Mouse (Mus musculus) heart, postnatal 14 days (tissue): ENCODE measurements at regions not wholly inside any gene's neighbourhood (a gene's known extent, or its start where the extent isn't known, plus 50 kb on each side); places are given as distances from the start of the nearest gene placed in this dataset.
A peak's percentile ranks its signal among the peaks of the same experiment; 100 is the strongest.

Experiments used
- DNase-seq, 2 experiments: peaks; one replicate each; pipeline ENCODE4 v3.0.0; 2021 to 2022
- intact Hi-C: fragments of 180-260 bp; cut with DNase I; formaldehyde crosslinking; loops from one replicate; pipeline ENCODE4 v1.15.1; 2025

- intact Hi-C loops, result no loop called here
- DNase-seq, result no peak
Observed at GRCm38 (mm10) chr15:38569011-38569640, 1143.8 kb downstream of the 4930447A16Rik start.

DNA sequence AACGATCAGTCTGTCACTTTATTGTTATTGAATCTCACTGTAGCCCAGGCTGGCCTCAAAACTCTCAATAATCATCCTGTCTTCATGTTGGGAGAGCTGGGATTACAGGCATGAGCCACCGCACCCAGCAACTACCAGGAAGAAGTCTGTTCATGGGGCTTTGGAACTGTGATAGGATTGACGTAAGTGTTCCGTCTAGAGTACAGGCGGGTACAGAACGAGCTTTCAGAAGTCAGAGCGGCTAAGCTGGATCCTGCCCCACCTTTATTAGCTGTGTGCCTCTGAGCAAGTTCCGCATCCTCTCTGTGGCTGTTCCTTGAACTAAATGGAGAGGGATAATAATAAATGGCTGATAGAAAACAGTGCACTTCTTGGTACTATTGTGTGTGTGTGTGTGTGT, 1144.8 kb downstream of the 4930447A16Rik start:
- intact Hi-C loops, result no loop called here

DNA sequence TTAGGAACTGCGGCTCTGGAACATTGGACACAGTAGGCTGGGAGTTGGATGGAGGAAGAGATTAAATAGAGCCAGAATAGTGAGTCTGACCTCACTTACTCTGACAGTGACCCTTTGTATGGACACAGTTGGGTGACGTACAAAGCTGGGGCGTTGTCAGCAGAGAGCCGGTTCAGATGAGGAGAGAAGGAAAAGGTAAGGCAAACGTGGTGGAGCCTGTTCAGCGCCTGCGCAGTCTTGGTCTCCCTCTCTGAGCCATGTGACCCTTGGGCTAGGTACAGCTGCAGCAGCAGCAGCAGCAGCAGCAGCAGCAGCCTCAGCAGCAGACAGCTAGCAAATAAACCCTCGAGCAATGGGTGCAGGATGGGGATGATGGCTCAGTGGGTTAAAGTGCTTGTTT, 1145.4 kb downstream of the 4930447A16Rik start:
- DNase-seq, result no peak
- intact Hi-C loops, result no loop called here

More for the DNA sequence above, 1144.8 kb downstream of the 4930447A16Rik start:
- DNase-seq, result no peak

- no peak for DNase-seq
- intact Hi-C loops, result no loop called here
Observed at GRCm38 (mm10) chr15:38572652-38573051, 1147.3 kb downstream of the 4930447A16Rik start.

GRCm38 (mm10) chr15:38574447-38574846, 1149.1 kb downstream of the 4930447A16Rik start:
- no peak for DNase-seq
- intact Hi-C loops, result no loop called here

DNA sequence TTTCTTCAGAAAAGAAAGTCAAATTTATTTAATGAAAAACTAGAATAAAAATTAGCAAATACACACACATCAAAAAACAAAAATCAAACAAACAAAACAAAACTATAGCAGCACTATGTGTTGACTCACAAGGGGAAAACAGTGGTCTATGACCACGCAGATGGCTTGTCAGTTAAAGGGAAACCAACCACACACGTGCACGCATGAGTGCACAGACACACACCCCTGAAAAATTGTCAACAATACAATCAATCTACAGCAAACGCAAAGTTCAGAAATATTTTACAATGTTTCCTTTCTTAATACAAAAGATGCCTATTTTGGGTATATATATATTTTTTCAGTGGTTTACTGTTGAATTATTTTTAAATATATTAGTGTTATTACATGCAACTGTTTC, 1149.9 kb downstream of the 4930447A16Rik start:
- intact Hi-C loops, result no loop called here
- DNase-seq, result no peak

DNA sequence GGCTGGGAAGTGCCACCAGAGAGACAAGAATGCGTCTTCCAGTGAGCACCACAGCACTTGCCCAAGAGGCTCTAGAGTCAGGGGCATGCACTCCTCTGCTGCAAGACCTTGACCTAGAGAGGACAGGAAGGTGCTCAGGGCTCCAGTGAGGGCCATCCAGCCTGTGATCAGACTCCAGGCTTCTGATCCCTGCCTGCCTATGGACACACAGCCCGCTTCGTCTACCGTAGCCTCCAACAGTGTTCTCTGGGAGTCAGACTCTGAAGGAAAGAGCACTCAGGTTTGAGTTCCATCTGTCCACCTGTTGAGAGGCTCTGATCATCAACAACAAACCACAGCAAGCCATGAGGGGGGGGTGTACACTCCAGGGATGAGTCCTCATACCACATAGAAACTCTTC, 1152.3 kb downstream of the 4930447A16Rik start:
- intact Hi-C loops, result no loop called here

GRCm38 (mm10) chr15:38579481-38579880, 1154.1 kb downstream of the 4930447A16Rik start:
- no peak for DNase-seq
- intact Hi-C loops, result no loop called here

More for the DNA sequence above, 1152.3 kb downstream of the 4930447A16Rik start:
- DNase-seq, result no peak

DNA sequence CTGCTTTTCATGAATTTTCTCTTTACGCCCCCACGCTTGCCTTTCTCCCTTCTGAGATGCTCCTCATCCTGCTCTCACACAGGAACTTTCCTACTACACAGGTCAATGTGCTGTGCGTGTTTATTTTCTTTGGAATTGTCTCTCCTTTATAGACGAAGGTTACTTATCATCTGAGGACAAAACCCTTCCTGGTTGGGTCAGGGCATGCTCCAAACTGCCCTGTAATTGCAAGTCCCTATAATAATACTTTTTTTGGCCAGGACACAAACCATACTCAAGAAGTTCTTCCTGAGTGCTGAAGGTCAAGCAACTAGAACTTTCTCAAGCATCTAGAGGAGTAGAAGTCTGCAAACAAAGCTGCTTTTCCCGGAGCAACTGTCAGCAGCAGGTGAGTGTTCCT, 1158.1 kb downstream of the 4930447A16Rik start:
- no peak for DNase-seq
- intact Hi-C loops, result no loop called here

- intact Hi-C loops, result no loop called here
- DNase-seq, result no peak
Observed at GRCm38 (mm10) chr15:38584425-38584824, 1159.1 kb downstream of the 4930447A16Rik start.

GRCm38 (mm10) chr15:38585610-38586009, 1160.3 kb downstream of the 4930447A16Rik start:
- DNase-seq, result no peak
- intact Hi-C loops, result no loop called here

GRCm38 (mm10) chr15:38586594-38586993, 1161.2 kb downstream of the 4930447A16Rik start:
- intact Hi-C loops, result no loop called here

GRCm38 (mm10) chr15:38588268-38588667, 1162.9 kb downstream of the 4930447A16Rik start:
- intact Hi-C loops, result no loop called here
- DNase-seq, result no peak

More at GRCm38 (mm10) chr15:38586594-38586993, 1161.2 kb downstream of the 4930447A16Rik start:
- DNase-seq, result no peak

- intact Hi-C loops, result no loop called here
- no peak for DNase-seq
Observed at GRCm38 (mm10) chr15:38589010-38589409, 1163.7 kb downstream of the 4930447A16Rik start.

GRCm38 (mm10) chr15:38589675-38590074, 1164.3 kb downstream of the 4930447A16Rik start:
- intact Hi-C loops, result no loop called here
- DNase-seq, result no peak

DNA sequence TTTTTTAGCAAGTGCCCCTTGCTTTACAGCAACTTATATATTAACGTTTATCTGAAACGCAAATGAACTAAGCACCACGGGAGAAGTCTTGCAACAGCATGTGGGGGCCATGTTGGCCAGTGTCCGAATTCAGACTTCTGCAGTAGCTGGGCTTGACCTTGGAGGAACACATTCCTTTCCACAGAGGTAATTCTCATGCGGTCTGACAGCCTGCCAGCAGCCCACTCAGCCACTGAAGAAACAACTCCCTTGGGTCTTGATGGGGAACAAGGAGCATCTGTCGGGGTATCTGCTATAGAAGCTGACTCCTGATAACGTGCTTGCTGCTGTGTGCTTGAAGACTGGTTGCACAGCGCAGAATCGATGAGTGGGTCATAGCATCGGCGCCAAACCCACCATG, 1168.7 kb downstream of the 4930447A16Rik start:
- DNase-seq, result peak; percentile 71 to 72
- intact Hi-C loops, result no loop called here

- intact Hi-C loops, result no loop called here
- DNase-seq, result no peak
Observed at GRCm38 (mm10) chr15:38594747-38595146, 1169.4 kb downstream of the 4930447A16Rik start.

DNA sequence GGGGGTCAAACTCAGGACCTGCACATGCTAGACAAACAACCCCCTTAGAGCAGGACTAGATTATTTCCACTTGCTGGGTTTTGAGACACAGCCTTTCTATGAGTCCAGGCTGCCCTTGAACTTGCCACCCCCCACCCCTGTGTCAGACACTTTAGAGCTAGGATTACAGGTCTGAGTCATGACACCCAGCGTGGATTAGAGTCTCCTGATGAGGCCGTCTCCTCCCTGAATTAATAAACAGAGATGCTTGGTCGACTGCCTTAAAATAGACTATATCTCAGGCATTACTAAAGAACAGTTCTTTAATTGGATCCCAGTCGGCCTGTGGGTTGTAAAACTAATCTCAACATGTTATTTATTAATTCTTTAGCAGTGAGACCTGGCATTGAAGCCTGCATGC, 1170.5 kb downstream of the 4930447A16Rik start:
- no peak for DNase-seq

DNA sequence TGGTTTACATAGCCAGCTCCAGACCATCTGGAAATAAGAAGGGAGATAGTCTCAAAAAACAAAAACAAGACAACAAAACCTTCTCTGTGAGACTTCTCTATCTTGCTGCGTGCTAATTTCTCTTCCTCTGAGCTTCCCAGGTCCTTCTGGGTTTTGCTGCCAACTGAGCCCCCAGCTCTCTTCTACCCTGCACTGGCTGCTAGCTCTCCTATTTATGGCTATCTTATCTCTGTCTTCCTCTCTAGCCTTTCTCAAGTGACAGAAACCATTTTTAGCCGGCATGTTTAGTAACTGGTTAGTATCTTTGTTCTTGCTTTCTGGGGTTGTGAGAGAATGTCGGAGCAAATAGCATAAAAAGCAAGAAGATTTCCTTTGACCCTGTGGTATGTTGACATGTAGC, 1172.1 kb downstream of the 4930447A16Rik start:
- no peak for DNase-seq
- intact Hi-C loops, result no loop called here

More for the DNA sequence above, 1170.5 kb downstream of the 4930447A16Rik start:
- intact Hi-C loops, result no loop called here

DNA sequence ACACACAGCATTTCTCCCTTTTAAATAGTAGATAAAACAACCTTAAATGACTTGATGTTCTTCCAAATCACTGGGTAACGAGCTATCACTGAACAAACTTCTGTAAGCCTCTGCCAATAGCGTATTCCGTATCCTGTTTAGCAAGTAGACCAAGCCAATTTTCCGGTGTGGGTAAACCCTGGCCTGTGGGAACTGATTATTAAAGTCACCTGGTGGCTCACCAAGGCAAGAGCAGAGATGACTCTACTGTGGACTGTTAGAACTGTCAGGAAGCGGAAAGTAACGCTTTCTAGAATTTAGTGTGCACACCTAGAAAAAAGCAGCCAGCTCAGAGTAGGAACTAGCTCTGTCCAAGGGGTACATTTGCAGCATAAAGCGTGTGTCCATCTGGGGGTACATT, 1176.1 kb downstream of the 4930447A16Rik start:
- intact Hi-C loops, result no loop called here
- no peak for DNase-seq

GRCm38 (mm10) chr15:38602187-38602870, 1177.0 kb downstream of the 4930447A16Rik start:
- intact Hi-C loops, result loop anchor here (2.0 kb wide), 1 partner anchor 40 kb away; no protein-coding TSS in a partner anchor

GRCm38 (mm10) chr15:38603918-38604317, 1178.6 kb downstream of the 4930447A16Rik start:
- intact Hi-C loops, result loop anchor here (2.0 kb wide), 1 partner anchor 41 kb away; no protein-coding TSS in a partner anchor
- no peak for DNase-seq

More at GRCm38 (mm10) chr15:38602187-38602870, 1177.0 kb downstream of the 4930447A16Rik start:
- DNase-seq, result peak; percentile 35 to 48
